Mouse (Mus musculus): ENCODE data around the gene Prph. TPM values are rescaled to one million over a fixed set of nuclear protein-coding genes. Genes with fewer than 3 reads are reported as not detected.
"Not testable (repeated sequence)": the region's sequence is repeated elsewhere in the genome, so short reads cannot be mapped to it uniquely, and the experiment has no call there.

The Prph gene
- total RNA-seq, 2 experiments from 2014 or later = 0.14 to 0.42 TPM

DNA sequence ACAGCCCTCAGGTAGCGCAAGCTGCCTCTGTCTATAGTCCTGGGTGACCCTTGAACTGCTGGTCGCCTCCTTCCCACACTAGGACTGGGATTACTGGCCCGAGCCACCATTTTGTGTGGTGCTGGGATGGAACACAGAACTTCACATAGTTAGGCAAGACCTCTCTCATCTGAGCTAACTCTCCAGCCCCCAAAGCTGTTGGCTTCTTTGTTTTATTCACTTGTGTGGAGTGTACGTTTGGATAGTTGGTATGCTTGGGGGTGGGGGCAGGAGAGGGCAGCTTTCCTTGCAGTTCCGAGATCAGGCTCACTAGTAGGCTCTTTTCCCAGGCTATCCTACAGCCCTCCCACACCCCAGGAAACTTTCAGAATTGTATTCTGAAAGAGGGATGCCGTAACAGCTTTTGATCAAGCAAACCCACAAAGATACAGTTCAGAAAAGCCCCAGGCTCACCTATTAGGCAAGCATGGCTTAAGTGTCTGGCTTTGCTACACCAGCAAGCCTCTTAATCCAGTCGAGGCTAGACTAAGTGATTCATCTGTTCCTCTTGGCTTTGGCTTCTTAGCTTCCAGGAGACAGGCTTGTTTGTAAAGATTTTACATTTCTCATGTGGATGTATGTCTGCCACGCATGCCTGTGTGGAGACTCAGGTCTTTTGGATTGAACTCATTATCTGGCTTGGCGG, 22.8 kb upstream of the Prph start:
- no peak for DNase-seq (ENCODE audit: low spot score)
- intact Hi-C loops (cut with DNase I) = no loop called here

DNA sequence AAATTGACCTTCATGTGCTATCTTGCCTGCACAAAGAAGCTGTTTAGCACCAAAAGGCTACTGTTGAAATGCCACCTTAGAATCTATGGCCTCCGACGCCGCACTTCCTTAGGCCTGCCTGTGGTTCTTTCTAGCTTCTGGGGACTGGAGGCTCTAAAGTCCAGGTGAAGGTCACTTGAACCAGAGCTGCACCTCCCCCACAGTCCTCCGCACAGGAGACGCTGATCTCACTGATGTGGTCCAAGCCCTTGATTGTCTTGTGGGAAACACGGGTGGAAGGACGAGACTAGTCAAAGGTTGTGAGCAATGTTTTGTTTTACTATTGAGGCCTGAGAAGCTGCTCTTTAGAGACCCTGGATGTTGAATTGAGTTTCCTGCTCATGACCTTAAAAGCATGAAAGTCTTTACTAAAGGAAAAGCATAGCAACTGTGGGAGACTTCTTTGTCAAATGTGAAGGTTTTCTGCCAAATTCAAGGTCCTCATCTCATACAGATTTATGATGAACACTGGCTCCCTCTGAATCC, 22.2 kb upstream of the Prph start:
- no peak for DNase-seq (ENCODE audit: low spot score)
- intact Hi-C loops (cut with DNase I) = no loop called here

DNA sequence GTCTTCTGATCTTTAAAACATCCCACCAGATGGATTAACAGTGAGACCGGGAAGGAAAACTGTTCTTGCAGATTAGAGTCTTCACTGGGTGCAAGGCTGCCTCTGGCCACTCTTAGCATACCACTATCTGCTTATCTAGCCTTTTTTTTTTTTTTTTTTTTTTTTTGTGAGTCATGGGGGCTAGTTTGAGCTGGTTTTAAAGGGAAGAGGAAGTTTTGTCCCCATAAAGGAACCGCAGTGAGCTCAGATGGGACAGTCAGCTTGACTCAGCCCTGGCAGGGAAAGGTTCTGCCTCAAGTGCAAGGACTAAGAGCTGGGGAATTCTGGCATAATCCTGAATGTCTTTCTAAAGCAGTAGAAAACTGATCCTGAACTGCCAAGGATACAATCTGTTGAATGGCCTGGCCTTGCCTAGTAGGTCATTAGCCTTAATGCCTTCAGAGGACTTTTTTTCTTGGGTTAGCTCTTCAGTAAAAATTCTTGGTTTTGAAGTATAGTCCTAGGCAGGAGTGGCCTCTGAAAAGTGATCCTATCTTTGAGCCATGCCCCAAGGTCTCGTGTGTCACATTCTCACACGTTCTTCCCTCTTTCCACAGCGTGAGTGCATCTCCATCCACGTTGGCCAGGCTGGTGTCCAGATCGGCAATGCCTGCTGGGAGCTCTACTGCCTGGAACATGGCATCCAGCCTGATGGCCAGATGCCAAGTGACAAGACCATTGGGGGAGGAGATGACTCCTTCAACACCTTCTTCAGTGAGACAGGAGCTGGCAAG, 21.3 kb upstream of the Prph start:
- intact Hi-C loops (cut with DNase I) = no loop called here
- no peak for DNase-seq (ENCODE audit: low spot score)

DNA sequence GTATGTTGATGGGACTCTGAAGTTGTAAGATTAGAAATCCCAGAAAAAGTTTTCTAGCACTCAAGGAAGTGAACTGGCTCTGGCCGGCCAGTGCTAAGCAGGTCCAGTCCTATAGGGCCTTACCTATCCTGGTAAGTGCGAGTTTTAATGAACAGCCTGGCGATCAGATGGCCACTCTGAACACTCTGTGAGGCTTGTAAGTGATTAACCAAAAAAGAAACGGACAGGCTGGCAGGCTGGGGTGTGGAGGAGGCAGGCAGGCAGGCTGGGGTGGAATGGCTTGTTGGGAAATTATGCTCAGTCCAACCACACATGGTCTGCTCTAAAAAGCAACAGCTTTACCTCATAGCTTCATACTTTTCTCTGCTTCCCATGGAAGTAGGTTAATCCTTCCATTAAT, 19.5 kb upstream of the Prph start:
- DNase-seq (ENCODE audit: low spot score) = no peak
- intact Hi-C loops (cut with DNase I) = no loop called here

DNA sequence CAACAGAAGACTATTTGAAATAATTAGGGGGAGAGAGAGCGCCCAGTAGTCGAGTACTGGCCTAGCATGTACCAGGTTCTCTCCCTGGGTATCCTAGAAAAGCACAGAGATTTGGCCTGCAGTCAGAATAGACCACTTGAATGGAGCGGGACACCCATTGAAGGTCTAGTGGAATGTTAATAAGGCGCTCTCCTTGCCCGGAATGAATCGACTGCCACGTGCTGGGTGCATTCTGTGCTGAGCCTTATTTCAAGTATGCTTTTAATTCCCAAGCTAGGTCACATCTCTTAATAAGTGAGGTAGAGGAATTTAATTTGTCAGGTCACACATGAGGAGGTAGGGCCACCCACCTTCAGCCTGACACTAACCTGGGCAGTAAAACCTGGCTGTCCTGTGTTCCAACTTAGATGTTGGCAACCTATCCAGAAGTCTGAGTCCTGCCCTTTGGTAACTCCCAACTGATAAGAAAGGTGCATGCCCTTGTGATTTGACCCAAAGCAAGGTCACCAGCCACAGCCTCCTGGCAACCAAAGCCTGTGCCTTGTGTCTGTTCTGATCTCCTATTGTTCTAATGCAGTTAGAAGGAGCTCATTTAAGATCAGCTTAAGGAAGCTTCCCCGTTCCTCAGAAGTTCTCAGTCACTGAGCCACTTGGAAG, 18.6 kb upstream of the Prph start:
- intact Hi-C loops (cut with DNase I) = no loop called here

DNA sequence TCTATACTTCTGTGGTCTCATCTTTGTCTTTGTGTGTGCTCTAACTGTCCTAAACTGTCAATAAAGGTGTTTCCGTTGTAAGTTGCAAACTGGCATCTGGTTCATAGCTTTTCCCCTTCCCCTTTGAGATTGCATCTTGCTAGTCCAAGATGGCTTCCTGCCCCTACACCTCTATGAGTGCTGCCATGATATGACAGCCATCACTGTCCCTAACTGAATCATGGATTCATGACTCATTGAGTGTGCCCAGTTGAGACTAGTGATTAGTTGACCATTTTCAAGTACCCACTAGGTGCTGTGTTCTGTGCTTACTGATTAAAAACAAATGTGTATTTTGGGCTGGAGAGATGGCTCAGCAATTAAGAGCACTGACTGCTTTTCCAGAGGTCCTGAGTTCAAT, 16.9 kb upstream of the Prph start:
- no peak for DNase-seq (ENCODE audit: low spot score)
- intact Hi-C loops (cut with DNase I) = no loop called here

More for the DNA sequence above, 18.6 kb upstream of the Prph start:
- no peak for DNase-seq (ENCODE audit: low spot score)

DNA sequence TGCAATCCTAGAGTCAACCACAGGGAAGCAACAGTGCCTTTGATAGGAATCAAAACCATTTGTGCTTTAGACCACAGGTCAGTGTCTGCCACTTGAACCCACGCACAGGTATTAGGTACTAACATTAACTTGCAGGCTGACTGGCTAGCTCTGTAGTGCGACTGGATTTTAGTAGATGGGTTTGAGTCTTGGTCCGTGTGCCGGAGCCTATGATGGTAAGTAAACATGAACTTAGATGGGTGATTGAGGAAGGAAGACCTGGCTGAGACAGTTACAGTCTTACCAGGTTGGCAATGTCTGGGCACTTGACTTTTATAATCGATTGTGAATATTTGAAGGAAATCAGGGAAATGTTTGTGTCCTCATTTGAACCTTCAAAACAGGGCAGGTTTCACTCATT, 16.2 kb upstream of the Prph start:
- intact Hi-C loops (cut with DNase I) = no loop called here

DNA sequence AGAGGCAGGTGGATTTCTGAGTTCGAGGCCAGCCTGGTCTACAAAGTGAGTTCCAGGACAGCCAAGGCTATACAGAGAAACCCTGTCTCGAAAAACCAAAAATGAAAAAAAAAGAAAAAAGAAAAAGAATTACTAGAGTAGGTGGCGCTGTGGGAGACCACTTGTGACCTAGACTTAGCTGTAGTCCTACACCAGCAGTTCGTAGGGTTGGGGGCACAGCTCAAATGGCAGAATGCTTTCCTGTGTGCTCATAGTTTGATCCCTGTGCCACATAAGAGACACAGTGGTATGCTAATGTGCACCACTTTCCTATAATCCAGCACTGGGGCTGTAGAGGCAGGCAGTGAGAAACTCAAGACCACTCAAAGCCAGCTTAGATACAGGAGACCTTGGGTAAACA, 15.7 kb upstream of the Prph start:
- no peak for DNase-seq (ENCODE audit: low spot score)
- intact Hi-C loops (cut with DNase I) = no loop called here

More for the DNA sequence above, 16.2 kb upstream of the Prph start:
- no peak for DNase-seq (ENCODE audit: low spot score)

DNA sequence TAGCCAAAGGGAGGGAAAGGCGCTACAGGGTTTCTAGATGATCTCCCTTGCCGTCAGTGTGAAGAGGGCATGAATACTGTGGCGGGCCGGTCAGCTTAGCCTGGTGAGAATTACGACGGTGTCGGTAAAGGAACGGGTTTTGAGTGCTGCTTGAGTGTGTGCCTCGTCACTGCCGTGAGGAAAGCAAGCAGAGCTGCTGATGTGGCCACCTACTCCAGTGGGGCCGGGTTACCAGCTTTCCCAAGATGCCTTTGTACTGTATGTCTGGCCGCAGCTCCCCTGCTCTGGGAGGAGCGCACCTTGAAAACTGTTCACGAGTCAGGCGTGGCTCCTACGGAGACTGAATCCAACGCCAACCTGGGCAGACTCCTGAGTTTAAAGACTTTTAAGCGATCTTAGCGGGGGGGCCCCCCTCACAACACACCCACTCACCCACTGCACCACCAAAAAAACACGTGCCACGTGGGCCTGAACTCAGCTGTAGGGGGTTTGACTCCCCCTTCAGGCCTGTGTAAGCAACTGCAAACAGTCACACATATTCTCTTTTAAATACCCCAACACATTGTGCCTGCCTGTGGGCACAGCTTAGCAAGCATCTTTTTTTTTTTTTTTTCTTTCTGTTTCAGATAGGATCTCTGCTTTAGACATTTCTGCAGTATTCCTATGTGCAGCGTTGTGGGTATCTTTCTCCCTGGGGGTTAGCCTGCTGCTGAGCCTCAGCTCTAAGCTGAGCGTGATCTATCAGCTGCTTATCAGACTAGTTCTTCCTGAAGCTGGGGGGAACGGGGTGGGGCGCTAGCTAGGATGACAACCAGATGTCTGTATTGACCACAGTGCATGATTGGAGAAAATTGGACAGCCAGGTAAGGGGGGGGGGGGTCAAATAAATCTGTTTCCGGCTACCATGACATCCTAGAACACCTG, 14.7 kb upstream of the Prph start:
- intact Hi-C loops (cut with DNase I) = no loop called here
- no peak for DNase-seq (ENCODE audit: low spot score)

DNA sequence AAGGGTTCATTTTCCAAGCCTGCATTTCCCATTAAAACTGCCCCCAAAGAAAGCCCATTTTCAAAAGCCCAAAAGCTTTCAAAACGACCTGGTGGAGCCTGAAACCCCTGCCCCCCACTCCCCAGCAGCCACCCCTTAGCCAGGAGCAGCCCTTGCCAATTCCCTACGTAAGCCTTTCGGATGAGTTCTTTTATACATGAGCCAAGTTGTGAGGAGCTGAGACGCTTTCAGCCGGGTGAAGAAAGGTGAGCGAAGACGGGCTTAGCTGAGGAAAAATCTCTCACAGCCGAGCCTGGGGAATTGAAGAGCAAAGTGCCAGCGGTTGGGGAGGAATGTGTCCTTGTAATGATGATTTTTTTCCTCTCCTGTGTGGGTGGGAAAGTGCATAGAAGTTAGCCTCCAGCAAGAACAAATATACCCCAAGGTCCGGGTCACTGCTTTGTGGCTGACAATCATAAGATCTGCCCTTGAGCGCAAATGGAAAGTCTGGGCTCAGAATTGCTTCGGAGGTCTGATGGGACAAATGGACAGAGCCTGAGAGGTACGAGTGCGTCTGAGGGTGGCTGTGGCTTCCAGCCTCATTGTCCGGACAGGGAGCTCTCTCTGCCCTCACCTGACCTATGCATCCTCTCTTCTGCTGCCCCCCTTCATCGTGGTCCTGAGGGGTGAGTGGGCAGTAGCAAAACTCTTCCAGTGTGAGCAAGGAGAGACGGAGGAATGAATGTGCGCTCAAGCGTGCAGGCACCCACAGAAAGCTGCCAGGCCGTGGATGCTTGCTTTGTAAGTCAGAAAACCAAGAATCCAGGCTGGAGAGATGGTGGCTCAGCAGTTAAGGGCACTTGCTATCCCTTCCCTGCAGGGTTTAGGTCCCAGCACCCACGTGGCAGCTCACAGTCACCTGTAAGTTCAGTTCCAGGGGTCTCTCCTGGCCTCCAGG, 13.8 kb upstream of the Prph start:
- intact Hi-C loops (cut with DNase I) = no loop called here
- DNase-seq (ENCODE audit: low spot score) = no peak

DNA sequence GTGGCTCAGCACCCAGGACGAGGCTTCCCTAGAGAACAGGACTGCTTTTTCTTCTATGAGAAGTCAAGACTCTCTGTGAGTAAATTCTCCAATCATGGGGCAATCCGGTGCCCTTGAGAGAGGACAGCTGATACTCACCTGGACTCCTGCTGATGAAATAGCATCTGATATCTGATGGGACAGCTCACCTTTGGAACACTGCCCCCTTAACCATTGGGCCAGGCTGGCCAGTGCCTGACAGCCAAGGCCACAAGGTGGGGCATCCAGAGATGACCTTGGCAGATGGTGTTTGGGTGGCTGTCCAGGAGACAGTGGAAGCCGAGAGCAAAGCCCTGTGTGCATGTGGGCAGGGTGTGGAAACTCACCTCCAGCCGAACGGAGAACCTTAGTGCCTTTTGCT, 12.6 kb upstream of the Prph start:
- no peak for DNase-seq (ENCODE audit: low spot score)
- intact Hi-C loops (cut with DNase I) = no loop called here

DNA sequence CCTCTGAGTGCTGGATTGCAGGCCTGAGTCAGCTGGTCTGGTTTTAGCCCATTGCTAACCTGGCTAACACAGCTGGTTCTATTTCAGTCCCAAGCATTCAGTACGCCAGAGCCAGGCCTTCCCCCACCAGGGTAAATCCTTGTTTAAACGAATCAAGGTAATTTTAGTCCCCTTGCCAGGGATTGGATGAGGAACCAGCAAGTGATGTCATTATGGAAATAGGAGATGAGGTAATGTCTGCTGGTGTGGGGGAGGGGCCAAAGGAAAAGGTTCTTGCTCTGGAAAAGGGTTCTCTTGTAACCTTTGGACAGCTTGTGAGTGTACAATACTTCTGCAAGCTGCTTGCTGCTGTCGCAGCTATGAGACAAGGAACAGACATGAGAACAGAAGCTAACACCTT, 10.1 kb upstream of the Prph start:
- intact Hi-C loops (cut with DNase I) = no loop called here

DNA sequence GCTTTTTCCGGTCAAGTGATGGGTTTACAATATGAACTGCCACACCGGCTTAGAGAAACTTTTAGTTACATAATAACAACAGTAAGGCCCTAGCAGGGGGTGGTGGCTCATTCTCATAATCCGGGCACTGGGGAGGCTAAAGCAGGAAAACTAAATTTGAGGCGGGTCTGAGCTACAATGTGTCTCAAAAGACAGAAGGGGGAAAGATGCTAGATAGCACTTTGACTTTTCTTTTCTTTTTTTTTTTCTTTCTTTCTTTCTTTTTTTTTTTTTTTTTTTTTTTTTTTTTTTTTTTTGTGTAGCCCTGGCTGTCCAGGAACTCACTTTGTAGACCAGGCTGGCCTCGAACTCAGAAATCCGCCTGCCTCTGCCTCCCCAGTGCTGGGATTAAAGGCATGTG, 9.2 kb upstream of the Prph start:
- DNase-seq (ENCODE audit: low spot score); intact Hi-C loops (cut with DNase I): not testable (repeated sequence)

More for the DNA sequence above, 10.1 kb upstream of the Prph start:
- no peak for DNase-seq (ENCODE audit: low spot score)

DNA sequence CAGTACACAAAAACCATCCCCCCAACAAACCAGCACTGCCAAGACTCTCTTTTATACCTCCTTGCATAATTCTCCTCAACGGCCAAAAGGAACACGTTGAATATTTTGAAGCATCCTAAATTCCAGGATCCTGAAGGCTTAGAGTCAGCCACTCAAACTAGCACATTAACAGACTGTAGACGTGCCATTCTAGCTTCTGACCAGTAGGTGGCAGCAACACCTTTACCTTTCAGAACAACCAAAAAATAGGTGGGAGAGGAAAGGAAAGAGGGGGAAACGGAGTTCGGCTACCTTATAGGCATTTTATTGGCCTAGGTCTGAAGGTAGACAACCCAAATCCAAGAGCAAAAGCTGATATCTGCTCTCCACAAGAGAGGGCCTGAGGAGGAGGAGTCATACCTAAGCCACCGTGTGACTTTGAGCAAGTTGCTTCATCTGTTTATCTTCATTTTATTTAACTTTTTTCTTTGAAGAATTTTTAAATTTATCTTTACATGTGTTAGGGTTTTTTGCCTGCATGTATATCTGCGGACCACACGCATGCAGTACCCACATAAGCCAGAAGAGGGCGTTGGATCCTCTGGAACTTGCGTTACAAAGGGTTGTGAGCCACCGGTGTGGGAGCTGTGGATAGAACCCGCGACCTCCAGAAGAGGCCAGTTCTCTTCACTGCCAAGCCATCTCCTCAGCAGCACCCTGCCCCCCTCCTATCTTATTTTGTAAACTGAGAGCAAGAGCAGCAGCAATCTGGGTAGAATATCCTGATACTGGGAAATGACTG, 5.3 kb upstream of the Prph start:
- intact Hi-C loops (cut with DNase I) = loop anchor here (2.0 to 5.0 kb wide), 3 partner anchors 38 to 218 kb away; partner anchors contain the start of gene C1ql4
- DNase-seq (ENCODE audit: low spot score) = no peak

DNA sequence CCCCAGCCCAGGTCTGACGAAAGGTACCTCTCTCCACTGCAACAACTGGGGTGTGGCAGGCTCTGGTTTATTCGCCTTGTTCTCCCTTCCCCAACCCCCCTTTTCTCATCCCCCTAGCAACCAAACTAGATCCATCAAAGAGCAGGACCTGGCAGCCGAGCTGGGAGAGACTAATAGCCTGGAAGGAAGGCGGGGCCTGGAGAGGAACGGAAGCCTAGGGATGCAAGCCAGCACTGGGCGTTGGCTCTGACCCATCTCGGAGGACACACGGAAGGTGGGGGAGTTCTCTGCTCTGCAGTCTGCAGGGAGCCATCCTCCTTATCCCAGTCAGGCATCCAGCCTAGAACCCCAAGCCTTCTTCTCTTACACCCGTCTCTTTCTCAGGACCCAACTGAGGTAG, 1.6 kb upstream of the Prph start:
- intact Hi-C loops (cut with DNase I) = loop anchor here (5.0 kb wide), 2 partner anchors 34 to 214 kb away; partner anchors contain the start of gene C1ql4
- no peak for DNase-seq (ENCODE audit: low spot score)

DNA sequence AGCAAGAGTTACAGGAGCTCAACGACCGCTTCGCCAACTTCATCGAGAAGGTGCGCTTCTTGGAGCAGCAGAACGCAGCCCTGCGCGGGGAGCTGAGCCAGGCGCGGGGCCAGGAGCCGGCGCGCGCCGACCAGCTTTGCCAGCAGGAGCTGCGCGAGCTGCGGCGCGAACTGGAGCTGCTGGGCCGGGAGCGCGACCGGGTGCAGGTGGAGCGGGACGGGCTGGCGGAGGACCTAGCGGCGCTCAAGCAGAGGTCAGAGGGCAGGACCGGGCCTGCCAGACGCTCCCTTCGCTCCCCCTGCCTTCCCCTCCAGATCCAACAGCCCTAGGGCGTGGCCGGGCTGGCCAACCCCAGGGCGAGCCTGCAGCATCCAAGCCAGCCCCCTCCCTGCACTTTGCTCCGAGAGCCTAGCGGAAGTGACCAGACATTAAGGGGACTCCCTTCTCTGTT, 562 bp downstream of the Prph start:
- intact Hi-C loops (cut with DNase I) = no loop called here
- no peak for DNase-seq (ENCODE audit: low spot score)

DNA sequence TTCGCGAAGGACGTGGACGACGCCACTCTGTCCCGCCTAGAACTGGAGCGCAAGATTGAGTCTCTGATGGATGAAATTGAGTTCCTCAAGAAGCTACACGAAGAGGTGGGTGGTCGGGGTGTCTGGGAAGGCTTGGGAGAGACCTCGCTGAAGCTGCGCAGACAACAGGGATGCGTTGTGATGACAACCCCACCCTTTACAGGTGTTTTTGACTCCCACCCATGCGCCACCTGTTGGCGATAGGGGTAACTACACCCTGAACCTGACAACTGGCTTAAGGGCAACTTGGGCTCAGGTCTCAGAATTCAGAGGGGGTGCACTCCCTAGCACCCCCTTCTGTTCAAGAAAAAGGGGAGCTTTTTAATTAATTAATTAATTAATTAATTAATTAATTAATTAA, 1.4 kb downstream of the Prph start:
- intact Hi-C loops (cut with DNase I) = no loop called here
- no peak for DNase-seq (ENCODE audit: low spot score)

All from heart, postnatal 25 days (tissue).